Mouse (Mus musculus) erythroblast, embryonic 14.5 days (primary cell): ENCODE results near the gene Ube2e1. TPM values are rescaled to one million over a fixed set of nuclear protein-coding genes. Genes with fewer than 3 reads are reported as not detected.

ENCODE experiments used
- H3K27me3 ChIP-seq: 2 replicates; pipeline ENCODE4 v1.6.1; 2012; ENCODE audit warnings: inconsistent platforms; ENCODE audit not compliant: control insufficient read depth
- H3K36me3 ChIP-seq: 2 replicates; pipeline ENCODE4 v1.6.1; 2012; ENCODE audit warnings: mild to moderate bottlenecking, inconsistent platforms; ENCODE audit not compliant: control insufficient read depth
- H3K4me1 ChIP-seq: 2 replicates; pipeline ENCODE4 v1.6.1; 2012; ENCODE audit warnings: inconsistent platforms; ENCODE audit not compliant: control insufficient read depth
- H3K4me3 ChIP-seq: replicated peaks from 2 replicates; pipeline ENCODE3; 2012; ENCODE audit warnings: moderate library complexity, mild to moderate bottlenecking, inconsistent platforms
- H3K9me3 ChIP-seq: 2 replicates; pipeline ENCODE4 v1.6.1; 2012; ENCODE audit warnings: low read length, inconsistent platforms, mixed read lengths; ENCODE audit not compliant: control insufficient read depth
- GATA1 ChIP-seq: IDR thresholded peaks from 2 replicates; pipeline ENCODE4 v1.6.1; 2012; ENCODE audit warnings: low read length, inconsistent platforms, mixed read lengths
- TAL1 ChIP-seq: IDR thresholded peaks from 3 replicates; pipeline ENCODE4 v1.6.1; 2012; ENCODE audit warnings: low read length, inconsistent platforms, mixed read lengths
- polyA plus RNA-seq: library from polyadenylated mRNA; stranded (reverse); fragments of >175 nt; gene quantifications from 2 replicates; pipeline ENCODE4 v1.2.3, GENCODE M21; 2012

The Ube2e1 gene
- polyA plus RNA-seq, 1 experiment: 0.31 TPM

DNA sequence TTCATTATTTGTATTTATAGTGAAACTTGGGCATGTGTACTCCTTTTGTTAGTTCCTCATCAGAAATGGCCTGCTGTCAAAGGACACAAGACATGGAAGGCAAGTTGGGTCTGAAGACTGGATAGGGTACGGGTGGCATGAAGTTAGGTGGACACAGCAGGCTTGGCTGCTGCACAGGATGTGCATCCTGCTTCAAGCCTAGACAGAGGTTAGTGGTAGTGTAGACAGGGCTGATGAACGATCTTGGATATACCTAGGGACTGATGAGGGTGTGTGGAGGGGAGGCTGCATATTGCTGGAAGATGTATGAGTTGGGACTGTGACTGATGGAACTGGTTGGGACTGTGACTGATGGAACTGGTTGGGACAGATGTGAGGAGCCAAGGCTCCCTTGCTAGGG, 32.8 kb downstream of the Ube2e1 start:
- no peaks in the 10 kb centered on the region for H3K36me3 ChIP-seq
- no peaks in the 10 kb centered on the region for H3K9me3 ChIP-seq
- no peaks in the 10 kb centered on the region for H3K27me3 ChIP-seq
- no peak overlapping the region for H3K4me3 ChIP-seq
- no peak for TF ChIP-seq TAL1
- no peak for TF ChIP-seq GATA1
- H3K4me1 ChIP-seq: no peaks in the 10 kb centered on the region

DNA sequence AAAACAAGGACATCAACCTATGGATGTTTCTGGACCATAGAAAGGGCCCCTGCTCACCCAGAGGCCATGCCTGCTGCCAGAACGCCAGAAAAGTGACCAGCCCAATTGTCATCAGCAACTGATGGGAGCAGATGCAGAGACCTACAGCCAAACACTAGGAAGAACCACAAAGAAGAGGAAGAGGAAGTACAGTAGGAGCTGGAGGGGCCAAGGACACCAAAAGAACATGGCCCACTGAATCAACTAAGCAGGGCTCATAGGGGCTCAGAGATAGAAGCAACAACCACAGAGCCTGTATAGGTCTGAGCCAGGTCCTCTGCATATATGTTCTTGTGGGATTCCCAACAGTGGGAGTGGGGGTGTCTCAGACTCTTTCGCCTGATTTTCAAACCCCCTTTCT, 34.2 kb downstream of the Ube2e1 start:
- Histone ChIP-seq H3K9me3 (no peaks in the 10 kb centered on the region), H3K4me3 (no peak overlapping the region), H3K36me3 (no peaks in the 10 kb centered on the region), H3K27me3 (no peaks in the 10 kb centered on the region), H3K4me1 (no peaks in the 10 kb centered on the region)
- no peak for TF ChIP-seq GATA1

DNA sequence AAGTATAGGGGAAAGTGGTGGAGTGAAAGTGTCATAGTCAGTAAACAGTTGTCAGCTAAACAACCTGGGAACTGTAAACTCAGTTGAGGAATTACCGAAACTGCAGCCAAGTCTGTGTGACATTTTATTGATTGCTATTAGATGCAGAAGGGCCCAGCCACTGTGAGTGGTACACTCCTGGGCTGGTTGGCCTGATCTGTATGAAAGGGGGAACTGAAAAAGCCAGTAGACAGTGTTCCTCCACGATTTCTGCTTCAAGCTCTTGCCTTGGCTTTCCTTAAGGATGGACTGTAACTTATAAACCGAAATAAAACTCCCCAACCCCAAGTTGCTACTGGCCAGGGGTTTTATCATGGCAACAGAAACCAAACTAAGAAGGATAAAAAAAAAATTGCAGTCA, 39.1 kb downstream of the Ube2e1 start:
- TF ChIP-seq TAL1: no peak
- no peak for TF ChIP-seq GATA1
- H3K9me3 ChIP-seq: no peaks in the 10 kb centered on the region
- no peaks in the 10 kb centered on the region for H3K27me3 ChIP-seq
- no peaks in the 10 kb centered on the region for H3K36me3 ChIP-seq
- H3K4me1 ChIP-seq: no peaks in the 10 kb centered on the region
- H3K4me3 ChIP-seq: no peak overlapping the region

DNA sequence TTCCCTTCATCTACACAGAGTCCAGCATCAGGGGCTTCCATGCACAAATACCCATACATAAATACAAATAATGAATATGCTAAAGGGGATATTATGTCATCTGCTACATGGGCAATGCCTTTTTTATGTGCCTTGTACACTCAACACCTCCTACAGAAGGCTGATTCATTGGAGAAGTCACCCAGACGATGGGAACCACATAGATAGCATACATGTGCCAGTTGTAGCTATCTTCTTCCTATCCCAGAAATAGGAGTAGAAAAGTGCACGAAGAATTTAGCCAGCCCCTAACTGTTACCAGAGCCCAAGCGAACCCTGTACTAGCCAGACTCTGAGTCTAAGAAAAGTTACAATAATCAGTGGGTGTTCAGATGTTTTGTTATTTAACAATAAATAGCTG, 39.5 kb downstream of the Ube2e1 start:
- no peaks in the 10 kb centered on the region for H3K36me3 ChIP-seq
- H3K4me1 ChIP-seq: no peaks in the 10 kb centered on the region
- no peak overlapping the region for H3K4me3 ChIP-seq
- no peak for TF ChIP-seq GATA1
- TF ChIP-seq TAL1: no peak
- no peaks in the 10 kb centered on the region for H3K9me3 ChIP-seq
- H3K27me3 ChIP-seq: no peaks in the 10 kb centered on the region

DNA sequence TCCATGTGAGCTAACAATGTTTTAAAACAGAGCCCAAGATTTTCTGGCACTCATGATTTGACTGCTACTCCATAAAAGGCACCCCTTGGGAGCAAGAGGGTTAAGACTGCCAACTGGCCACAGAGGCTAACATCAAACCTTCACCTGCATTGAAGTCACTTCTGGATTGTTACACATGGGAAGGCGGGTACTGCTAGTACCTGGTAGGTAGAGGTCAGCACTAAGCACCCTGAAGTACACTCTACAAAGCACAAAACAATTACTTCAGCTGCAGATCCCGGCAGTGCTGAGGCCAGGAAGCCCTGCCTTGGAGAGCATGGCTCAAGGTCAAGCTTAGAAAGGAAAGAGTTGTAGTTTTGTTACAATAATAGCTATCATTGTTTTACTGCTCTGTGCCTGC, 44.3 kb downstream of the Ube2e1 start:
- H3K4me1 ChIP-seq: no peaks in the 10 kb centered on the region
- H3K36me3 ChIP-seq: peaks cover 3% of the 10 kb centered on the region
- TF ChIP-seq GATA1: no peak
- TF ChIP-seq TAL1: no peak
- H3K9me3 ChIP-seq: no peaks in the 10 kb centered on the region
- no peaks in the 10 kb centered on the region for H3K27me3 ChIP-seq
- H3K4me3 ChIP-seq: no peak overlapping the region

DNA sequence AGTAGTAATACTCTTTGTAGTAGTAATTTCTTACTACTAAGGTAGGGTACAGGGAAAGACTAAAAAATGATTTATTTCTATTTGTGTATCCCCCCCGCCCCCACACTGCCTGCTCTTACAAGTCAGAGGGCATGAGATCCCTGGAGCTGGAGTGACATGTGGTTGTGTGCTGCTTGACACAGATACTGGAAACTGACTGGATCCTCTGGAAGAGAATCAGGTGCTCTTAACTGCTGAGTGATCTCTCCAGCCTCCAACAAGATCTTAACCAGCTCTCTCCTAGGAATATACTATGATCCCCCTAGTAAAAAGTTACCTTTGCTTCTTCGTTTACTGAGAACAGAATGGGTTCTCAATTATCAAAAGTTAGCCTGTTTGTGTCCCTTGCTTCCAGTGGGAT, 45.2 kb downstream of the Ube2e1 start:
- H3K27me3 ChIP-seq: no peaks in the 10 kb centered on the region
- H3K36me3 ChIP-seq: peaks cover 7% of the 10 kb centered on the region
- no peaks in the 10 kb centered on the region for H3K4me1 ChIP-seq
- no peak overlapping the region for H3K4me3 ChIP-seq
- H3K9me3 ChIP-seq: no peaks in the 10 kb centered on the region
- TF ChIP-seq GATA1 (no peak), TAL1 (no peak)

DNA sequence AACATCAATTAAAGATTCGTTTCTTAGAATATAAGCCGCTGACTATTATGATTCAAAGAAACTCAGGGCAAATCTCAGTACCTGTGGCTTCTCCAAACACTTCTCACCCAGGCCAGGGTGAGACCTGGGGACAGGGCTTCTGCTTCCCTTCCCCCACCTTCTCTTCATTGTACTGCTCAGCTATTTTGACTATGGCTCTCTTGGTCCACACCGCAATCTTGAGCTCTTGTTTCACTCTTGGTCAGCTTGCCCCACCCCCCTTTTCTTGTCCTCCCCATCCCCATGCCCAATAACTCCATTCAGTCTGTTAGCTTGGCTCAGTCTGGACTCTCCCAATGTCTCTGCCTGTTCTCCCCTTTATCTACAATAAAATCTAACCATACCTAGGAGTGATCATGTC, 46.2 kb downstream of the Ube2e1 start:
- peaks cover 11% of the 10 kb centered on the region for H3K36me3 ChIP-seq
- H3K4me3 ChIP-seq: no peak overlapping the region
- no peaks in the 10 kb centered on the region for H3K27me3 ChIP-seq
- H3K9me3 ChIP-seq: no peaks in the 10 kb centered on the region
- TF ChIP-seq TAL1 (no peak), GATA1 (no peak)
- H3K4me1 ChIP-seq: no peaks in the 10 kb centered on the region

DNA sequence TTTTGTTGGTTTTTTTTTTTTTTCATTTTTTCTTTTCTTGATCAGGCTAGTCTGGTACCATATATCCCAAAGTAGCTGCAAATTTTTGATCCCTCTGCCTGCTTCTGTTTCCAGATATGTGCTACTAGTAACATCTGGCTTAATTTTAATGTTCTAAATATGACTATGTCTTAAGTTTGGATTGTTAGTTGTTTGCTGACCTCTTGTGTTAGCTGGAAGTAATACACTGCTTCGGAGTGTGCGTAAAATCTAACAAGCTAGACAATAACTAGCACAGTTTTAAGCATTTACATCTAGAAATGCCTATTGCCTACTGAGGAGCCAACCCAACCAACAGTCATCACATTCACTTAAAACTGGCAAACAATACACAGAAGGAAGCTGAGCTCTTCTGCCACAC, 47.1 kb downstream of the Ube2e1 start:
- Histone ChIP-seq H3K27me3 (no peaks in the 10 kb centered on the region), H3K9me3 (no peaks in the 10 kb centered on the region), H3K4me3 (no peak overlapping the region), H3K36me3 (peaks cover 16% of the 10 kb centered on the region), H3K4me1 (no peaks in the 10 kb centered on the region)
- TF ChIP-seq TAL1 (no peak), GATA1 (no peak)

DNA sequence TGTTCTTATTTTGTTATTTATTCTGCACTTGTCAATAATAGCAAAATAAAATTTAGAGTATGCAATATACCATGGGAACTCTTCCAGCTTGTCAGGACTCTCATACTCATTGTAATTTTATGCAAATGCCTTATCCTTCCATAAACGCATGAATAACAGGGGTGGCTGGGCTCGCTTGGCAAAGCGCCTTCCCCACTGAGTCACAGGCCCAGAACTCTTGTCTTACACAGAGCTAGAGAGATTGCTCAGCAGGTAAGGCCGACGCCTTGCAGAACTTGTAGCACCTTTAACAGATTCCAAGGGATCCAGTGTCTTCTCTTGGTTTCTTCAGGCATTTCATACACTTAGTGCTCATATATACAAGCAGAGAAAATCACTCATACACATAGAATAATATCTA, 51.3 kb downstream of the Ube2e1 start:
- H3K9me3 ChIP-seq: no peaks in the 10 kb centered on the region
- no peaks in the 10 kb centered on the region for H3K27me3 ChIP-seq
- peaks cover 46% of the 10 kb centered on the region for H3K36me3 ChIP-seq
- no peaks in the 10 kb centered on the region for H3K4me1 ChIP-seq
- H3K4me3 ChIP-seq: no peak overlapping the region
- TF ChIP-seq TAL1 (no peak), GATA1 (no peak)

DNA sequence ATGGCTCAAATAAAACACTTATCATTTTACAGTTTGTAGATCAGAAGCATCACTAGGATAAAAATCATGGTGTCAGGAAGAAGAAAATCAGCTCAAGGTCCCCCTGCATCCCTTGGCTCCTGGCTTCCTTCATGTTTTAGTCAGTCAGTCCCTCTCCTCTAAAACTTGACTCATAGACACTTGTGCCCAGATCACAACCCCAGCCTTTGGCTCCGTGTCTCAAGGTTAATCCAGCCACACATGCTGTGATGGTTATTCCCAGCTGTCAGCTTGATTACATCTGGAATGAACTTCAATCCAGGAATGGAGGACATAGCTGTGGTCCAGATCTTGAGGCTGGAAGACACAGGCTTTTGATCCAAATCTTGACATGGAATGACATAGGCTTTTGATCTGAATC, 57.1 kb downstream of the Ube2e1 start:
- H3K36me3 ChIP-seq: peaks cover 33% of the 10 kb centered on the region
- no peak overlapping the region for H3K4me3 ChIP-seq
- H3K27me3 ChIP-seq: no peaks in the 10 kb centered on the region
- no peak for TF ChIP-seq TAL1
- no peak for TF ChIP-seq GATA1
- no peaks in the 10 kb centered on the region for H3K9me3 ChIP-seq
- H3K4me1 ChIP-seq: peaks cover 20% of the 10 kb centered on the region
